Mouse (Mus musculus) MEL (cell line): ENCODE measurements at regions not wholly inside any gene's neighbourhood (a gene's known extent, or its start where the extent isn't known, plus 50 kb on each side); places are given as distances from the start of the nearest gene placed in this dataset.

Experiments
- DNase-seq: peaks from one replicate; pipeline ENCODE4 v3.0.0; 2011; ENCODE audit warnings: low read depth, low spot score
- H3K27ac ChIP-seq: 2 replicates; pipeline ENCODE4 v1.5.1; 2012; ENCODE audit warnings: low read depth, mild to moderate bottlenecking, control low read depth, low read length, moderate library complexity; ENCODE audit not compliant: control insufficient read depth
- H3K27me3 ChIP-seq, 2 experiments: fragments of 150-350 bp in 1 of 2; sonication (generic) in 1 of 2; 2 replicates each; pipeline ENCODE4 v1.6.1; 2012; ENCODE audit warnings: low read length in 2 of 2, mild to moderate bottlenecking in 2 of 2, improper control_type of control experiment in 1 of 2, moderate library complexity in 1 of 2; ENCODE audit not compliant: insufficient read depth in 2 of 2, control insufficient read depth in 1 of 2
- H3K36me3 ChIP-seq, 2 experiments: 2 replicates each; pipeline ENCODE4 v1.6.1; 2012 to 2014; ENCODE audit warnings: low read length in 2 of 2, improper control_type of control experiment in 1 of 2, inconsistent platforms in 1 of 2, mild to moderate bottlenecking in 1 of 2; ENCODE audit not compliant: insufficient read depth in 2 of 2, control insufficient read depth in 1 of 2
- H3K4me1 ChIP-seq, 2 experiments: fragments of 150-350 bp in 1 of 2; sonication (generic) in 1 of 2; 2 replicates each; pipeline ENCODE4 v1.6.1; 2012; ENCODE audit warnings: low read length in 2 of 2, improper control_type of control experiment in 1 of 2, mild to moderate bottlenecking in 1 of 2; ENCODE audit not compliant: insufficient read depth in 2 of 2, control insufficient read depth in 1 of 2
- H3K4me3 ChIP-seq, 2 experiments: fragments of 150-350 bp in 1 of 2; sonication (generic) in 1 of 2; 2 replicates each; pipeline ENCODE4 v1.5.1; 2012; ENCODE audit warnings: low read depth in 2 of 2, low read length in 2 of 2, mild to moderate bottlenecking in 2 of 2, moderate library complexity in 2 of 2, control low read depth in 1 of 2, improper control_type of control experiment in 1 of 2; ENCODE audit not compliant: control insufficient read depth in 1 of 2, insufficient read depth in 1 of 2
- H3K79me2 ChIP-seq: 2 replicates; pipeline ENCODE4 v1.6.1; 2012; ENCODE audit warnings: mild to moderate bottlenecking, low read length, moderate library complexity; ENCODE audit not compliant: control insufficient read depth, poor library complexity, insufficient read depth
- H3K9ac ChIP-seq: 2 replicates; pipeline ENCODE4 v1.6.1; 2012; ENCODE audit warnings: low read depth, mild to moderate bottlenecking, control low read depth, low read length, moderate library complexity; ENCODE audit not compliant: control insufficient read depth, poor library complexity, severe bottlenecking
- H3K9me3 ChIP-seq: fragments of 150-350 bp; sonication (generic); replicated peaks from 2 replicates; pipeline ENCODE4 v1.6.1; 2012; ENCODE audit warnings: mild to moderate bottlenecking, low read length, improper control_type of control experiment, moderate library complexity; ENCODE audit not compliant: insufficient read depth
- CHD1 ChIP-seq: IDR thresholded peaks from 2 replicates; pipeline ENCODE4 v1.6.1; 2012; ENCODE audit warnings: low read depth, mild to moderate bottlenecking, inconsistent platforms, low read length, improper control_type of control experiment
- CHD2 ChIP-seq: IDR thresholded peaks from 2 replicates; pipeline ENCODE4 v1.6.1; 2011; ENCODE audit warnings: low read length, improper control_type of control experiment
- ETS1 ChIP-seq: IDR thresholded peaks from 2 replicates; pipeline ENCODE4 v1.6.1; 2012; ENCODE audit warnings: low read depth, mild to moderate bottlenecking, inconsistent platforms, low read length, improper control_type of control experiment, moderate library complexity
- MAFK ChIP-seq: IDR thresholded peaks from 2 replicates; pipeline ENCODE4 v1.6.1; 2011; ENCODE audit warnings: low read depth, mild to moderate bottlenecking, low read length, improper control_type of control experiment, borderline replicate concordance
- MAX ChIP-seq: IDR thresholded peaks from 2 replicates; pipeline ENCODE4 v1.6.1; 2011; ENCODE audit warnings: low read length, improper control_type of control experiment
- MYC ChIP-seq: IDR thresholded peaks from 2 replicates; pipeline ENCODE4 v1.6.1; 2011; ENCODE audit warnings: low read depth, mild to moderate bottlenecking, low read length, improper control_type of control experiment, moderate library complexity
- POLR2A ChIP-seq, 2 experiments: IDR thresholded peaks; 2 replicates each; pipeline ENCODE4 v1.6.1; 2011 to 2012; ENCODE audit warnings: low read length in 2 of 2, mild to moderate bottlenecking in 2 of 2, control low read depth in 1 of 2, improper control_type of control experiment in 1 of 2, low read depth in 1 of 2, moderate library complexity in 1 of 2; ENCODE audit not compliant: control insufficient read depth in 1 of 2, insufficient read depth in 1 of 2, poor library complexity in 1 of 2
- RAD21 ChIP-seq: IDR thresholded peaks from 2 replicates; pipeline ENCODE4 v1.6.1; 2011; ENCODE audit warnings: mild to moderate bottlenecking, low read depth, low read length, improper control_type of control experiment
- TAL1 ChIP-seq: IDR thresholded peaks from 2 replicates; pipeline ENCODE4 v1.6.1; 2012; ENCODE audit warnings: mild to moderate bottlenecking, inconsistent platforms, low read length, moderate library complexity, mixed read lengths
- ZC3H11A ChIP-seq: IDR thresholded peaks from 2 replicates; pipeline ENCODE4 v1.6.1; 2012; ENCODE audit warnings: low read depth, mild to moderate bottlenecking, inconsistent platforms, low read length, improper control_type of control experiment
- ZNF384 ChIP-seq: IDR thresholded peaks from 2 replicates; pipeline ENCODE4 v1.6.1; 2012; ENCODE audit warnings: low read depth, mild to moderate bottlenecking, inconsistent platforms, low read length, improper control_type of control experiment

DNA sequence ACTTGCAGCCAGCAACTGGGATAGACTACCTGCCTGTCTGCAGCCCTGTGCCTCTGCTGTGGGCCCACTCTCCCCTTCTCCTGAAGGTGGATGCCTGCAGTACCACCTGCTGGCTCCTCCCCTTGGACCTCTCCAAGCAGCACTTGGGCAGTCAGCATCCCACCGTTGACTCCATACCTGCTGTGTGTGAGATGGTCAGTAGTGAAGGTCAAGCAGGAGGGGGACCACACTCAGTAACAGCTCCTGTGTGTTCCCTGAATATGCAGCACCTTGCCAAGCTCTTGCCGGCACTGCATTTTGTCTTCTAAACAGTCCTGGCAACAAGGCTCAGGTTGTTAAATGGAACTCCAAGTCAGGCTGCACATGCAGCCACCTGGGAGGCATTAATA, 71.6 kb upstream of the Sesn3 start:
- peaks cover 0 to 3% of the 10 kb centered on the region in 2 experiments; a peak in 1 of 4 replicates for H3K36me3 ChIP-seq
- TF ChIP-seq MAFK: no peak
- 0 out of 4 replicates have a peak, but pooled peaks of 1 of the 2 experiments have one; percentile 20 for TF ChIP-seq POLR2A (IDR thresholded peaks at IDR 0.05; ENCODE audit: control insufficient read depth in 1 of 2, insufficient read depth in 1 of 2, low read depth in 1 of 2, low read length in 2 of 2, poor library complexity in 1 of 2)
- TF ChIP-seq MAX: no peak
- TF ChIP-seq TAL1: peak; percentile 0; the same call in 1 of the 2 replicates
- H3K9me3 ChIP-seq: no peaks in the 10 kb centered on the region
- no peaks in the 10 kb centered on the region for H3K27me3 ChIP-seq
- no peak overlapping the region; the same call in 1 of the 2 replicates for H3K27ac ChIP-seq
- no peak overlapping the region for H3K9ac ChIP-seq
- peaks cover 0 to 18% of the 10 kb centered on the region in 2 experiments; a peak in 2 of 4 replicates for H3K4me1 ChIP-seq
- H3K79me2 ChIP-seq: no peaks in the 10 kb centered on the region
- H3K4me3 ChIP-seq: no peak overlapping the region
- no peak for DNase-seq

DNA sequence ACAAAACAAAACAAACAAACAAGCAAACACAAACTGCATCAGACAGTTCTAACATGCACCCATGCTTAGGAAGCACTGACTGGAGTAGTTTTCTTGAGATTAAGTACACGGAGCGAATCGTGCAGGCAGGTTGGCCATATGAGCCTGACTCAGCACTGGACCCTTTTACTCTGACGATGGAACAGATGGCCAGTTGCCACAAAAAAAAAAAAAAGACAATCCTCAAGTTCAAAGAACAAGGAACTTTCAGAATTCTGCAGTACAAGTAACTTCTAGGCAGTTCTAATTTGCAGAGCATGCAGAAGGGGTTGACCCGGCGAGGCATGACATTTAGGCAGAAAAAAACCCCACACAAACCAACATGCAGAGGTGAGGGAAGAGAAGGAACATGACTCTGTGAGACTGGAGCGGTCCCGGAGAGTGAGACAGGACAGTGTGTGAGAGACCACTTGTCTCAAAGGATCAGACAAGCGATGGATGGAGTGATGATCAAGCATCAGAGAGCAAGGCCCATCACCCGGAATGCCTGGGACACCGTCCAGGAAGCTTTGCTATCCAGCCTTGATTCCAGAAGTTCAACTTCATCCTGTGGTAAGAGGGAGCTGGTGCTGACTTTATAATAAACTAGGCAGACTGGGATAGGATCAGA, 71.0 kb upstream of the Sesn3 start:
- Histone ChIP-seq H3K27ac (no peak overlapping the region), H3K4me1 (peaks cover 0 to 18% of the 10 kb centered on the region in 2 experiments; a peak in 2 of 4 replicates), H3K79me2 (no peaks in the 10 kb centered on the region), H3K9ac (no peak overlapping the region), H3K27me3 (no peaks in the 10 kb centered on the region), H3K9me3 (no peaks in the 10 kb centered on the region), H3K36me3 (peaks cover 0 to 3% of the 10 kb centered on the region in 2 experiments; a peak in 1 of 4 replicates), H3K4me3 (no peak overlapping the region)
- DNase-seq: no peak
- no peak for TF ChIP-seq CHD2
- 0 out of 2 replicates have a peak, but pooled peaks have one; percentile 28 for TF ChIP-seq ZNF384

DNA sequence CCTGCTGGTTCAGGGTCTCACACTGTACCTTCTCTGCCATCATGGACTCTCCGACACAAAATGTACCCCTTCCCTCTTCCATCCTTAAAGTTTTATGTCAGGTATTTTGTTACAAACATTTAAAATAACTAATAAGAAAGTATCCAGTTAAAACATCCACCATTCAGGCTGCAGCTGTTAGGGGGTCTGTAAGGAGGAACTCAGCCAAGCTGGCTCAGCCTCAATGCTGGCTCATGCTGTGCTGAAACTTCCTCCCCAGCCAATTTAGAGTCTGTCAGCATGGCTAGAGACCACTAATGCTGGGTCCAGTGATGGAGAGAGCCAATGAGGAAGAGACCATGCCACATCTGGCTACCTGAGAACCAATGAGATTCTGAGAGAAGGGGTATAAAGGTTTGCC, 70.0 kb upstream of the Sesn3 start:
- Histone ChIP-seq H3K79me2 (no peaks in the 10 kb centered on the region), H3K27ac (no peak overlapping the region)
- TF ChIP-seq CHD1: no peak
- no peak for TF ChIP-seq ETS1
- TF ChIP-seq MYC: no peak
- no peak for TF ChIP-seq RAD21
- TF ChIP-seq ZC3H11A: no peak

More for the DNA sequence above, 70.0 kb upstream of the Sesn3 start:
- Histone ChIP-seq H3K9ac (no peak overlapping the region), H3K4me3 (no peak overlapping the region), H3K27me3 (no peaks in the 10 kb centered on the region), H3K9me3 (no peaks in the 10 kb centered on the region), H3K36me3 (peaks cover 0 to 3% of the 10 kb centered on the region in 2 experiments; a peak in 1 of 4 replicates), H3K4me1 (peaks cover 0 to 17% of the 10 kb centered on the region in 2 experiments; a peak in 2 of 4 replicates)
- DNase-seq: no peak
